Mouse (Mus musculus): ENCODE data around the gene Enpp7.

Gene Enpp7

GRCm38 (mm10) chr11:119022068-119022894, 34.3 kb downstream of the Enpp7 start:
- ChIA-PET CTCF (interaction anchor here (0.6 to 2.8 kb wide), 22 partner anchors 11 to 580 kb away, joined by 3 to 13 read pairs (median 4); no protein-coding TSS in a partner anchor), POLR2A (interaction anchor here in 2 of 4 experiments (0.5 to 2.4 kb wide), 12 partner anchors 12 to 497 kb away, joined by 3 to 11 read pairs (median 3); partner anchors contain the start of gene Cbx8 (in 1 of the 2))

- ChIA-PET CTCF (interaction anchor here (0.6 to 2.8 kb wide), 30 partner anchors 10 to 581 kb away, joined by 3 to 13 read pairs (median 4); partner anchors contain the start of gene Cbx4 (in 1 of the 4)), POLR2A (interaction anchor here (0.5 to 3.4 kb wide), 26 partner anchors 9 to 919 kb away, joined by 3 to 14 read pairs (median 4); partner anchors contain the start of genes Baiap2 (in 1 of the 4), Cbx4 (in 1 of the 4) and Cbx8 (in 1 of the 4))
Measured at GRCm38 (mm10) chr11:119022895-119023615, 35.1 kb downstream of the Enpp7 start, which contains the start of gene Cbx2. Gene Cbx2, plus strand, starts transcription at chr11:119022962.

- POLR2A ChIA-PET: interaction anchor here (0.6 to 3.4 kb wide), 28 partner anchors 8 to 919 kb away, joined by 3 to 14 read pairs (median 4); partner anchors contain the start of genes Baiap2 (in 1 of the 4), Cbx4 (in 1 of the 4) and Cbx8 (in 1 of the 4)
- CTCF ChIA-PET: interaction anchor here (0.7 to 2.8 kb wide), 27 partner anchors 8 to 285 kb away, joined by 3 to 13 read pairs (median 5); partner anchors contain the start of gene Cbx4 (in 1 of the 4)
Measured at GRCm38 (mm10) chr11:119023616-119023980, 35.6 kb downstream of the Enpp7 start.

- ChIA-PET POLR2A (interaction anchor here (0.6 to 3.4 kb wide), 20 partner anchors 9 to 275 kb away, joined by 3 to 14 read pairs (median 4); partner anchors contain the start of genes Cbx4 (in 1 of the 4) and Cbx8 (in 1 of the 4)), CTCF (interaction anchor here in 3 of 4 experiments (0.6 to 2.6 kb wide), 11 partner anchors 8 to 451 kb away, joined by 3 to 12 read pairs (median 5); no protein-coding TSS in a partner anchor)
Measured at GRCm38 (mm10) chr11:119024260-119024659, 36.3 kb downstream of the Enpp7 start.

- ChIA-PET POLR2A (interaction anchor here in 3 of 4 experiments (0.5 to 3.4 kb wide), 7 partner anchors 8 to 60 kb away, joined by 3 to 14 read pairs (median 3); partner anchors contain the start of gene Cbx4 (in 1 of the 3)), CTCF (interaction anchor here in 3 of 4 experiments (0.5 to 1.6 kb wide), 3 partner anchors 7 to 169 kb away, joined by 3 to 4 read pairs (median 3); no protein-coding TSS in a partner anchor)
Measured at GRCm38 (mm10) chr11:119026203-119026602, 38.2 kb downstream of the Enpp7 start.

GRCm38 (mm10) chr11:119033874-119034558, 46.0 kb downstream of the Enpp7 start:
- ChIA-PET CTCF (interaction anchor here (0.6 to 4.3 kb wide), 15 partner anchors 9 to 1219 kb away, joined by 3 to 16 read pairs (median 4); partner anchors contain the start of genes Cbx2 (in 2 of the 4) and Cbx4 (in 1 of the 4)), POLR2A (interaction anchor here in 3 of 4 experiments (0.7 to 2.8 kb wide), 6 partner anchors 8 to 12 kb away, joined by 3 to 14 read pairs (median 4); no protein-coding TSS in a partner anchor)

GRCm38 (mm10) chr11:119034635-119035034, 46.6 kb downstream of the Enpp7 start:
- ChIA-PET POLR2A (interaction anchor here in 3 of 4 experiments (0.7 to 3.3 kb wide), 9 partner anchors 9 to 54 kb away, joined by 3 to 15 read pairs (median 7); partner anchors contain the start of gene Cbx4 (in 1 of the 3)), CTCF (interaction anchor here in 3 of 4 experiments (0.6 to 4.3 kb wide), 13 partner anchors 11 to 1218 kb away, joined by 3 to 16 read pairs (median 4); partner anchors contain the start of gene Cbx4 (in 1 of the 3))

- POLR2A ChIA-PET: interaction anchor here (0.7 to 3.3 kb wide), 15 partner anchors 11 to 180 kb away, joined by 3 to 15 read pairs (median 4); partner anchors contain the start of gene Cbx4 (in 2 of the 4)
- CTCF ChIA-PET: interaction anchor here (0.6 to 4.3 kb wide), 21 partner anchors 10 to 447 kb away, joined by 3 to 16 read pairs (median 4); partner anchors contain the start of genes Cbx2 (in 2 of the 4) and Cbx4 (in 1 of the 4)
Measured at GRCm38 (mm10) chr11:119035094-119035685, 47.2 kb downstream of the Enpp7 start.

- ChIA-PET POLR2A (interaction anchor here (0.8 to 3.3 kb wide), 14 partner anchors 11 to 179 kb away, joined by 3 to 15 read pairs (median 6); partner anchors contain the start of gene Cbx4 (in 3 of the 4)), CTCF (interaction anchor here (0.7 to 4.3 kb wide), 19 partner anchors 10 to 55 kb away, joined by 3 to 16 read pairs (median 4); partner anchors contain the start of genes Cbx2 (in 2 of the 4) and Cbx4 (in 1 of the 4))
Measured at GRCm38 (mm10) chr11:119035686-119036165, 47.7 kb downstream of the Enpp7 start.

GRCm38 (mm10) chr11:119036447-119036846, 48.5 kb downstream of the Enpp7 start:
- POLR2A ChIA-PET: interaction anchor here (0.6 to 3.3 kb wide), 18 partner anchors 12 to 464 kb away, joined by 3 to 15 read pairs (median 4); partner anchors contain the start of gene Cbx4 (in 4 of the 4)
- CTCF ChIA-PET: interaction anchor here (0.7 to 4.3 kb wide), 20 partner anchors 8 to 368 kb away, joined by 3 to 16 read pairs (median 5); partner anchors contain the start of genes Cbx2 (in 1 of the 4) and Cbx4 (in 1 of the 4)

GRCm38 (mm10) chr11:119036934-119037779, 49.2 kb downstream of the Enpp7 start:
- ChIA-PET CTCF (interaction anchor here (0.5 to 4.3 kb wide), 19 partner anchors 8 to 1554 kb away, joined by 3 to 16 read pairs (median 5); partner anchors contain the start of genes Cbx2 (in 1 of the 4) and Cbx4 (in 1 of the 4)), POLR2A (interaction anchor here (0.5 to 3.3 kb wide), 18 partner anchors 10 to 465 kb away, joined by 3 to 15 read pairs (median 5); partner anchors contain the start of gene Cbx4 (in 3 of the 4))

- POLR2A ChIA-PET: interaction anchor here (0.5 to 7.4 kb wide), 13 partner anchors 9 to 322 kb away, joined by 3 to 70 read pairs (median 4); partner anchors contain the start of gene Cbx4 (in 2 of the 4)
- CTCF ChIA-PET: interaction anchor here in 3 of 4 experiments (0.7 to 3.2 kb wide), 4 partner anchors 15 to 585 kb away, joined by 5 to 13 read pairs (median 6); partner anchors contain the start of gene Cbx2 (in 1 of the 3)
Measured at GRCm38 (mm10) chr11:119037780-119038401, 49.9 kb downstream of the Enpp7 start.

- ChIA-PET CTCF (interaction anchor here in 2 of 4 experiments (0.6 to 0.7 kb wide), 2 partner anchors 15 to 22 kb away, joined by 3 read pairs; no protein-coding TSS in a partner anchor), POLR2A (interaction anchor here in 2 of 4 experiments (0.6 to 7.4 kb wide), 6 partner anchors 11 to 48 kb away, joined by 3 to 70 read pairs (median 28); partner anchors contain the start of gene Cbx4 (in 2 of the 2))
Measured at GRCm38 (mm10) chr11:119038744-119039484, 50.9 kb downstream of the Enpp7 start.
